Mouse (Mus musculus) small intestine, adult 2 months (tissue): ENCODE measurements around the gene Cd47.

Experiments
- CTCF ChIP-seq: fragments of 200-500 bp; IDR thresholded peaks from 2 replicates; pipeline ENCODE4 v1.5.1; 2012; ENCODE audit warnings: low read depth, mild to moderate bottlenecking, control low read depth, inconsistent platforms, low read length, moderate library complexity, mixed read lengths; ENCODE audit not compliant: insufficient replicate concordance, insufficient read length; ENCODE audit errors: extremely low read depth
- POLR2A ChIP-seq: fragments of 200-500 bp; IDR thresholded peaks from 2 replicates; pipeline ENCODE4 v1.6.1; 2012; ENCODE audit warnings: low read depth, mild to moderate bottlenecking, control low read depth, inconsistent platforms, low read length, moderate library complexity

DNA sequence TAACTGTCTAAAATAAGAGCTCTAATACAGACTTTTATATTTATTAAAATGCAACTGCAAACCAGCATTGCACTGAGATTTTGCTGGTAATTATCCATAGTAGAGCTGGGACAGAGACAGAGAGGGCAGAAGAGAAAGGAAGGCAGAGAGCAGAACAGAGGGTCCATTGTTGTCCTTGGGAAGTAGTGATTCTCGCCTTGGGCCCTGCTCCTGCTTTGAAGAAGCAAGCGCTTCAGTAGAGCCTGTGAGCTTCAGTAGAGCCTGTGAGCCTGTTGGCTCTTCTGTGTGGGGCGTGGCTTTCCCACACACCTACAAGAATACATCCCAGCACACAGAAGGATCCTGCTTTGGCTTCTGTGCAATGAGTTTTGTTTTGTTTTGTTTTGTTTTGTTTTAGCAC, 47.0 kb upstream of the Cd47 start:
- TF ChIP-seq CTCF (no peak), POLR2A (no peak)
